Mouse (Mus musculus) ES-Bruce4 (cell line): ENCODE measurements around the gene Rcbtb2.

Source experiments
- CTCF ChIP-seq: IDR thresholded peaks from one replicate; pipeline ENCODE4 v1.8.1; 2011; ENCODE audit warnings: low read depth, low read length
- EP300 ChIP-seq: IDR thresholded peaks from 2 replicates; pipeline ENCODE4 v1.6.1; 2011; ENCODE audit warnings: low read depth, low read length; ENCODE audit not compliant: insufficient read depth
- POLR2A ChIP-seq: IDR thresholded peaks from one replicate; pipeline ENCODE4 v1.8.1; 2011; ENCODE audit warnings: low read length; ENCODE audit not compliant: insufficient read depth

DNA sequence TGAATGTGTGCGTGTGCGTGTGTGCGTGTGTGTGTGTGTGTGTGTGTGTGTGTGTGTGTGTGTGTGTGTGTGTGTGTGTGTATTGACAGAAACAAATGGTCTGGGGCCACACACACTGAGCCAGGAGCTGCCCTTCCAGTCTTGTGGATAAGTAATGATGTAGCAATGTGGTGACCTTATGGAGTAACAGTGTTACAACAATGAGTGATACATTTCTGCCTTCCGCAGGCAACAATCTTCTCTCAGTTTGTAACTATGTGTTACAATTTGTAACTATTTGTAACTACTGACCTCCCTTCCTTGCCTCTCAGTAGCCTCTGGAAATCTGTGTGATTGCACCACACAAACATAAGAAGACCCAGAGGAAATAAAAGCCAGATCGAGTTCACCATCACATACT, 35.6 kb upstream of the Rcbtb2 start:
- TF ChIP-seq CTCF (no peak), EP300 (no peak), POLR2A (no peak)
